ENCODE assay signal across 8 mouse cellular contexts in genomic region chr13:49188219-49188965, GRCm38 (mm10). TPM values are rescaled to one million over a fixed set of nuclear protein-coding genes. Genes with fewer than 3 reads are reported as not detected.
DNase-seq lines count a peak whose midpoint lies in the region; ATAC-seq and TF ChIP-seq lines count a peak whose summit lies in the region.

No protein-coding gene starts in this region.

- H3K4me1 ChIP-seq in hindbrain, embryonic 14.5 days (replicated peaks; ENCODE audit: control insufficient read depth, insufficient read depth, low read length) = peaks cover 14% of the 10 kb centered on the region; the same call in 1 of the 2 replicates
- peaks cover 29% of the 10 kb centered on the region for H3K4me1 ChIP-seq in midbrain, embryonic 12.5 days

- WGBS in hindbrain, embryonic 14.5 days = 24% methylated on average over 15 of the region's 15 CpGs
- 27% methylated on average over 15 of the region's 15 CpGs for WGBS in midbrain, embryonic 12.5 days

- H3K27ac ChIP-seq in left cerebral cortex, adult 2 months = peak overlapping the region; percentile 95
- H3K27ac ChIP-seq in hindbrain, embryonic 14.5 days = no peak overlapping the region
- no peak overlapping the region for H3K27ac ChIP-seq in midbrain, embryonic 12.5 days (replicated peaks)

- no peak for TF ChIP-seq CTCF in left cerebral cortex, adult 2 months (IDR thresholded peaks at IDR 0.05)
- no peak for TF ChIP-seq CTCF in brain, embryonic 14.5 days (IDR thresholded peaks at IDR 0.05; ENCODE audit: borderline replicate concordance, extremely low read depth, insufficient read depth, insufficient read length)

- TF ChIP-seq POLR2A in brain, embryonic 14.5 days (IDR thresholded peaks at IDR 0.05; ENCODE audit: borderline replicate concordance, extremely low read depth, insufficient read depth, insufficient read length, poor library complexity, severe bottlenecking) = no peak

- peak overlapping the region; percentile 97 for H3K4me2 ChIP-seq in hindbrain, embryonic 14.5 days (replicated peaks)
- H3K4me2 ChIP-seq in midbrain, embryonic 12.5 days (replicated peaks) = peak overlapping the region; percentile 99

- peak overlapping the region; percentile 89 for H3K4me3 ChIP-seq in left cerebral cortex, adult 2 months
- peak overlapping the region; percentile 53 for H3K4me3 ChIP-seq in hindbrain, embryonic 14.5 days (replicated peaks; ENCODE audit: low read length)
- peak overlapping the region; percentile 66 for H3K4me3 ChIP-seq in midbrain, embryonic 12.5 days

- H3K27me3 ChIP-seq in hindbrain, embryonic 14.5 days (ENCODE audit: control insufficient read depth, insufficient read depth, low read length) = no peaks in the 10 kb centered on the region
- H3K27me3 ChIP-seq in midbrain, embryonic 12.5 days = peaks cover 34% of the 10 kb centered on the region

- no peaks in the 10 kb centered on the region for H3K9me3 ChIP-seq in hindbrain, embryonic 14.5 days (ENCODE audit: control insufficient read depth, low read length)
- H3K9me3 ChIP-seq in midbrain, embryonic 12.5 days = no peaks in the 10 kb centered on the region

- H3K9ac ChIP-seq in hindbrain, embryonic 14.5 days = peak overlapping the region; percentile 52
- peak overlapping the region; percentile 58 for H3K9ac ChIP-seq in midbrain, embryonic 12.5 days (replicated peaks)

- no peaks in the 10 kb centered on the region for H3K36me3 ChIP-seq in hindbrain, embryonic 14.5 days (replicated peaks; ENCODE audit: control insufficient read depth, insufficient read depth)
- no peaks in the 10 kb centered on the region for H3K36me3 ChIP-seq in midbrain, embryonic 12.5 days

- 0 out of 2 replicates have a peak, but pooled peaks have one; percentile 8 for ATAC-seq in hindbrain, embryonic 14.5 days (ENCODE audit: low FRiP score)
- ATAC-seq in midbrain, embryonic 12.5 days (ENCODE audit: low FRiP score, low read depth) = peak; percentile 25; the same call in 1 of the 2 replicates

- no peak for DNase-seq in left cerebral cortex, adult 2 months (ENCODE audit: extremely low spot score in 1 of 2, low spot score in 2 of 2)
- no peak for DNase-seq in left cerebral cortex, postnatal 25 days (ENCODE audit: low spot score in 2 of 2)
- peak; percentile 21 for DNase-seq in brain, embryonic 14.5 days (ENCODE audit: low read depth)
- no peak for DNase-seq in hindbrain, embryonic 14.5 days (ENCODE audit: low spot score)
- DNase-seq in gastrocnemius, postnatal 14 days = no peak
- DNase-seq in right cerebral cortex, postnatal 25 days = no peak
- no peak for DNase-seq in retina, postnatal 1 day

- intact Hi-C loops in left cerebral cortex, adult 2 months (cut with DNase I) = no loop called here
- intact Hi-C loops in left cerebral cortex, postnatal 25 days (cut with DNase I) = no loop called here
- intact Hi-C loops in gastrocnemius, postnatal 14 days (cut with DNase I; ENCODE audit: low total_unique reads) = no loop called here

RNA-seq across cellular contexts. Expression of gene Ninj1, which starts 1.1 kb away (rescaled TPM):
- 10 to 100 TPM; 17.8 to 19.7 TPM for total RNA-seq in left cerebral cortex, adult 2 months (2021)
- 10 to 100 TPM; 16.3 to 24.0 TPM for total RNA-seq in left cerebral cortex, postnatal 25 days (2021)
- polyA plus RNA-seq in brain, embryonic 14.5 days (2012; rRNA removed) = 22.5 and 26.7 TPM in 2 replicates
- polyA plus RNA-seq in hindbrain, embryonic 14.5 days (2014; fragmentation: Nextera tagmentation; extraction: Ambion mirVana) = 33.3 and 33.5 TPM in 2 replicates
- 15.9 and 16.7 TPM in 2 replicates for polyA plus RNA-seq in midbrain, embryonic 12.5 days (2016; fragmentation: Nextera tagmentation; extraction: Ambion mirVana)
- 10 to 100 TPM; 12.4 to 16.8 TPM for total RNA-seq in gastrocnemius, postnatal 14 days (2021)

RNA-seq across cellular contexts. Expression of gene Card19, which starts 27.4 kb away (rescaled TPM):
- total RNA-seq in left cerebral cortex, adult 2 months (2021) = 10 to 100 TPM; 10.8 to 11.4 TPM
- total RNA-seq in left cerebral cortex, postnatal 25 days (2021) = 10 to 100 TPM in 1 of 2 experiments, 1 to 10 TPM in 1; 8.9 to 15.6 TPM
- polyA plus RNA-seq in brain, embryonic 14.5 days (2012; rRNA removed) = 26.2 and 26.9 TPM in 2 replicates
- 31.0 and 37.0 TPM in 2 replicates for polyA plus RNA-seq in hindbrain, embryonic 14.5 days (2014; fragmentation: Nextera tagmentation; extraction: Ambion mirVana)
- 16.9 and 18.2 TPM in 2 replicates for polyA plus RNA-seq in midbrain, embryonic 12.5 days (2016; fragmentation: Nextera tagmentation; extraction: Ambion mirVana)
- total RNA-seq in gastrocnemius, postnatal 14 days (2021) = 10 to 100 TPM; 48.0 to 48.7 TPM

RNA-seq across cellular contexts. Expression of gene Wnk2, which starts 40.6 kb away (rescaled TPM):
- total RNA-seq in left cerebral cortex, adult 2 months (2021) = 100 to 1,000 TPM; 129 to 145 TPM
- total RNA-seq in left cerebral cortex, postnatal 25 days (2021) = 100 to 1,000 TPM; 111 to 115 TPM
- polyA plus RNA-seq in brain, embryonic 14.5 days (2012; rRNA removed) = 49.0 and 86.7 TPM in 2 replicates
- polyA plus RNA-seq in hindbrain, embryonic 14.5 days (2014; fragmentation: Nextera tagmentation; extraction: Ambion mirVana) = 23.3 and 28.0 TPM in 2 replicates
- 12.0 and 15.0 TPM in 2 replicates for polyA plus RNA-seq in midbrain, embryonic 12.5 days (2016; fragmentation: Nextera tagmentation; extraction: Ambion mirVana)
- 10 to 100 TPM; 41.7 to 45.1 TPM for total RNA-seq in gastrocnemius, postnatal 14 days (2021)
